Mouse (Mus musculus): Measurements from ENCODE around the gene Tspan9.

- TF ChIP-seq POLR2A (IDR thresholded peaks at IDR 0.05; ENCODE audit: extremely low read depth, insufficient read depth, low read length) (no peak), CTCF (IDR thresholded peaks at IDR 0.05; ENCODE audit: low read depth, low read length) (no peak)
These were observed 128.1 kb downstream of the Tspan9 start for GRCm38 (mm10) chr6:128015304-128015703.
